Comparison of ENCODE assay signal across 11 mouse cellular contexts in genomic region chr11:45685571-45685970, GRCm38 (mm10).
"Had no signal": no experiment of that assay in that cellular context is flagged by ENCODE, and none has a peak within 500 bp of the region (broad histone marks: within the 10 kb centered on the region; RNA-seq: fewer than 3 reads in every experiment).

No protein-coding gene starts in this region.

- DNase-seq: kidney, postnatal 25 days; lung, embryonic 14.5 days; lung, postnatal 10 days; lung, postnatal 4 days; right cerebral cortex, postnatal 14 days; thymus, adult 18-20 months; thymus, postnatal 14 days had no signal

- H3K27ac ChIP-seq: left cerebral cortex, adult 2 months; limb, embryonic 15.5 days; liver, embryonic 12.5 days; midbrain, embryonic 12.5 days had no signal

- H3K4me2 ChIP-seq: limb, embryonic 15.5 days; liver, embryonic 12.5 days; lung, embryonic 14.5 days; midbrain, embryonic 12.5 days had no signal

- ATAC-seq: liver, embryonic 12.5 days had no signal

- H3K4me1 ChIP-seq: liver, embryonic 12.5 days; midbrain, embryonic 12.5 days had no signal

- H3K27me3 ChIP-seq: limb, embryonic 15.5 days; liver, embryonic 12.5 days; midbrain, embryonic 12.5 days had no signal

- H3K4me3 ChIP-seq: left cerebral cortex, adult 2 months; limb, embryonic 15.5 days; liver, embryonic 12.5 days; midbrain, embryonic 12.5 days had no signal

- H3K36me3 ChIP-seq: limb, embryonic 15.5 days; liver, embryonic 12.5 days; midbrain, embryonic 12.5 days had no signal

- H3K9ac ChIP-seq: limb, embryonic 15.5 days; liver, embryonic 12.5 days; lung, embryonic 14.5 days; midbrain, embryonic 12.5 days had no signal

- H3K9me3 ChIP-seq: limb, embryonic 15.5 days; liver, embryonic 12.5 days; midbrain, embryonic 12.5 days had no signal
